Mouse (Mus musculus) neural tube, embryonic 12.5 days (tissue): ENCODE results near the gene Gm10521. TPM values are rescaled to one million over a fixed set of nuclear protein-coding genes. Genes with fewer than 3 reads are reported as not detected.
"Not testable (repeated sequence)": the region's sequence is repeated elsewhere in the genome, so short reads cannot be mapped to it uniquely, and the experiment has no call there.

Source experiments
- ATAC-seq: fragments of 200-750 bp; cut with Nextera tagmentation; 2 replicates; pipeline ENCODE4 v1.8.0; 2017; ENCODE audit warnings: low read depth, mild to moderate bottlenecking, moderate TSS enrichment, moderate library complexity; ENCODE audit not compliant: low FRiP score
- H3K27ac ChIP-seq: fragments of 300-500 bp; sonication (generic); 2 replicates; pipeline ENCODE4 v1.5.1; 2016
- H3K27me3 ChIP-seq: fragments of 300-500 bp; sonication (generic); replicated peaks from 2 replicates; pipeline ENCODE4 v1.6.1; 2016; ENCODE audit warnings: mild to moderate bottlenecking
- H3K36me3 ChIP-seq: fragments of 300-500 bp; sonication (generic); 2 replicates; pipeline ENCODE4 v1.6.1; 2016; ENCODE audit warnings: mild to moderate bottlenecking
- H3K4me1 ChIP-seq: fragments of 300-500 bp; sonication (generic); 2 replicates; pipeline ENCODE4 v1.6.1; 2016
- H3K4me2 ChIP-seq: fragments of 300-500 bp; sonication (generic); replicated peaks from 2 replicates; pipeline ENCODE4 v1.6.1; 2016; ENCODE audit warnings: mild to moderate bottlenecking
- H3K4me3 ChIP-seq: fragments of 300-500 bp; sonication (generic); 2 replicates; pipeline ENCODE4 v1.5.1; 2016
- H3K9ac ChIP-seq: fragments of 300-500 bp; sonication (generic); 2 replicates; pipeline ENCODE4 v1.6.1; 2016; ENCODE audit warnings: mild to moderate bottlenecking
- H3K9me3 ChIP-seq: fragments of 300-500 bp; sonication (generic); 2 replicates; pipeline ENCODE4 v1.6.1; 2016; ENCODE audit warnings: mild to moderate bottlenecking
- WGBS: fragments of 180-500 bp; shearing (Covaris S2); methylation state at CpG from one replicate; pipeline ENCODE4 v1.1.7; 2016; 5-methylcytosine and 5-hydroxymethylcytosine counted together
- polyA plus RNA-seq: library from polyadenylated mRNA; unstranded; fragments of >200 nt; fragmentation: Nextera tagmentation; extraction: Ambion mirVana; gene quantifications from 2 replicates; pipeline ENCODE4 v1.2.1, GENCODE M21; 2016

The Gm10521 gene
- not detected in 2 replicates for polyA plus RNA-seq

DNA sequence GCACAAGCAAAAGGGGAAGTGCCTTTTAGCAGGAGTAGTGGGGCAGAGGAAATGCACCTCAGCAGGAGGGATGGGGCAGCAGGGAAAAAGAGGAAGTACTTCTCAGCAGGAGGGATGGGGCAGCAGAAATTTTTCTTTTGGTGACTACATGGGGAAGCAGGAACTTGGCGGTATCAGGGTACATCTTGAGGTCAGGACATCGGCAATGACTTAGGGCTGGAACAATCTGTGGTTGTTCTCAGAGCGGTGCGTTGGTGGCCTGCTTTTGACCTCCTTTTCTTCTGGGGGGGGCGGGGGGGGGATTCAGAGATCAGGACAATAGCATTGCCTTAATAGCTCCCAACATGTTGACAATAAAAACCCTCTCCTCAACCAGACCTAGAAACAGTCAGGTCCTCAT is at the start of gene Gm10521:
Gene Gm10521, plus strand, starts transcription at position 301 of the 400 bp plus-strand sequence.
- not testable (repeated sequence) for H3K4me2 ChIP-seq, H3K4me3 ChIP-seq, H3K9me3 ChIP-seq, ATAC-seq, H3K36me3 ChIP-seq, H3K27me3 ChIP-seq, H3K9ac ChIP-seq, H3K27ac ChIP-seq, H3K4me1 ChIP-seq
- WGBS, result 61% methylated on average over 5 of the region's 5 CpGs

DNA sequence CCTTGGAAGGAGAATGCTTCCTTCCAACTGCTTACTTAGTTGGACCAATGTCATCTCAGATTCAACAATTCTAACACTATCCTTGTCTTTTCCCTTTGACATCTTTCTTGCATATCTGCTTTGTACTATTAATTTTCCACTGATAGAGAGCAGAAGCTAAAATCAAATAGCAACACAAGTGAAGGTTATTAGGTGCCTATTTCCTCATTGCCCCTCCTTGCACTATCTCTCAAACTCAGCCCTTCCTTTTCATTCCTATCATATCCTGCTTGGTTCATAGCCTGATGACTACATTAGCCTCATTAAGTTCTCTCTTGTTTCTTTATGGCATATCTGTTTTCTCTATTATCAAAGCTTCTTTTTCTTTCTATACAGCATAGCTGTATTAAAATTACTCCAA is 47.3 kb upstream of the Gm10521 start:
- Histone ChIP-seq H3K27ac (no peak overlapping the region), H3K9me3 (no peaks in the 10 kb centered on the region), H3K4me3 (no peak overlapping the region), H3K27me3 (no peaks in the 10 kb centered on the region), H3K4me2 (no peak overlapping the region), H3K36me3 (no peaks in the 10 kb centered on the region), H3K9ac (no peak overlapping the region), H3K4me1 (no peaks in the 10 kb centered on the region)
- ATAC-seq, result no peak

GRCm38 (mm10) chr1:171848757-171849156 is 46.7 kb upstream of the Gm10521 start:
- H3K36me3 ChIP-seq, result no peaks in the 10 kb centered on the region
- H3K4me3 ChIP-seq, result no peak overlapping the region
- H3K9ac ChIP-seq, result no peak overlapping the region
- no peak for ATAC-seq
- no peaks in the 10 kb centered on the region for H3K4me1 ChIP-seq
- H3K27ac ChIP-seq, result no peak overlapping the region
- 88% methylated on average over 4 of the region's 4 CpGs for WGBS
- no peak overlapping the region for H3K4me2 ChIP-seq
- H3K27me3 ChIP-seq, result no peaks in the 10 kb centered on the region
- no peaks in the 10 kb centered on the region for H3K9me3 ChIP-seq

DNA sequence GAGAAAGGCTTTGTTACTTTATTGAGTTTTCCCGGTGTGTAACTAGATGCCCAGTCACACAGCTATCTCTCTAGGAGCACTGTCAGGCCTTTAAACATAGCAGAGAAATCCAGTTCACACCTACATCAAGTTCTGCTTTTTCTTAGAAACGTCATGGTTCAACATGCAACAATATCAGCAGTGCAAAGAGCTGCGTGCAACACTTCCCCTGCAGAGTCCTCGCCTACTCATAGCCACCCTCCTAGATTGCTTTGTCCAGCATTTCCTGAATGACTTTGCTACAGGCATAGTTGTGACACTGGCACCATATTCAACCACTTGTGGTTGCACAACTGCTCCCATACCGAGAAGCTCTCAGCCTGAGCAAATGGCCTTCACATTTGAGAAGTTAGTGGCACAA is 46.0 kb upstream of the Gm10521 start:
- no peak for ATAC-seq
- H3K27me3 ChIP-seq, result no peaks in the 10 kb centered on the region
- WGBS, result 90% methylated on average over 5 of the region's 5 CpGs
- no peaks in the 10 kb centered on the region for H3K9me3 ChIP-seq
- H3K4me1 ChIP-seq, result no peaks in the 10 kb centered on the region
- H3K4me3 ChIP-seq, result no peak overlapping the region
- H3K4me2 ChIP-seq, result no peak overlapping the region
- H3K9ac ChIP-seq, result no peak overlapping the region
- no peaks in the 10 kb centered on the region for H3K36me3 ChIP-seq
- H3K27ac ChIP-seq, result no peak overlapping the region

DNA sequence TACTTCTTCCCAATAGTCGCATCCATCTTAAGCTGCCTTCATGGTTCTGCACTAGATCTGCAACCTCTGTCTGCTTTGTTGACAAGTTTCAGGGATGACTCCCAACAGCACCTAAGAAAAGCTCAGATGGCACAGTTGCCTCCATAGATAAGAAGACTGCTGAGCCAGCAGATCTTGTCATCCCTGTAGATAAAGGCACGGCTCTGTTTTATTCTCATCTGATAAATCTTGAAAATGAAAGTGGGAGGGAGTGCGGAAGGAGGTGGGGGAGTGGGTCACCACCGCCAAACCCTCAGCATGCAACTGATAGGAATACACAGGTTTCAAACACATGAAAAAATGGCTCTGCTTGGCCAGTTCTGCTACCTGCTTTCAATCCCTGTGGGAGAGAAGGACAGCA is 30.0 kb upstream of the Gm10521 start:
- no peak for ATAC-seq
- Histone ChIP-seq H3K27me3 (no peaks in the 10 kb centered on the region), H3K27ac (no peak overlapping the region), H3K36me3 (no peaks in the 10 kb centered on the region), H3K9me3 (no peaks in the 10 kb centered on the region), H3K4me1 (no peaks in the 10 kb centered on the region), H3K9ac (no peak overlapping the region), H3K4me2 (no peak overlapping the region), H3K4me3 (no peak overlapping the region)
- WGBS, result 89% methylated on average over 4 of the region's 4 CpGs

- Histone ChIP-seq H3K4me3 (no peak overlapping the region), H3K36me3 (no peaks in the 10 kb centered on the region), H3K27ac (no peak overlapping the region), H3K9ac (no peak overlapping the region), H3K27me3 (no peaks in the 10 kb centered on the region), H3K4me2 (no peak overlapping the region), H3K9me3 (no peaks in the 10 kb centered on the region), H3K4me1 (no peaks in the 10 kb centered on the region)
- WGBS, result 96% methylated on average over 1 of the region's 1 CpGs
- no peak for ATAC-seq
These were observed 8.5 kb upstream of the Gm10521 start for GRCm38 (mm10) chr1:171886989-171887388.

GRCm38 (mm10) chr1:171904011-171904410 is 8.5 kb downstream of the Gm10521 start:
- WGBS, result 73% methylated on average over 1 of the region's 1 CpGs

DNA sequence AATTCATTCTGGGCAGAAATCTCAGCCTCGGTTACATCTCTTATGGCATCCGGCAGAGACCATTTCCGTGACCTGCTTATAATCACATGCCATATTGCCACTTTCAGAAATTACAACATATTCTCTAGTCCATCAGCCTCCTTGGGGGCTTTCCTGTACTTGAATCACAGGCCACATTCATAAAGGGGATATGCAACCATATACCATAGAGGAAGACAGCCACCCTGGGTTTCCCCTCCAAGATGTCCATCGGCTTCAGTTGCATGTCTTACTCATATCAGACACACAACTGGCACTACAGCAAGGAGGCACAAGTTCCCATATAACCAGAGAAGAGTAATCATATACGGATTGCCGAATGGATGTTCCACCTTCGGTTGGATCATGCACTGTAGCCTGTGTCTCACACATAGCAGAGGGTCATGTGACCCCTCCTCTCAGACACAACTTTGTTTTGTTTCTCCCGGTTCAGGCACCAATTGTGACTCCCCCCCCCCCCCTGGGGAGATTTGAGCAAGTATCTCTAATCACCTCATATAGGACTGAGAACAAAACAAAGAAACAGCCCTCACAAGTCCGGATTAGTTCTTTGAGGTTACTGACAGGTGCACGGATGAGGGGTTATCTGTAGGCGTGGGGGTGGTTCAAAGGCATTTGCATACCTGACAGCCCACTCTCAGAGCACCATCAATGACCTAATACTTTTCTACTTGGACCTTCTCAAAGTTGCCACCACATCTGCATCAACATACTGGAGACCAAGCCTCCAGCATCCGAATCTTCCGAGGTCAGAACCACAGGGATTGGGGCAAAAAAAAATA is 20.4 kb downstream of the Gm10521 start:
- no peaks in the 10 kb centered on the region for H3K9me3 ChIP-seq
- no peaks in the 10 kb centered on the region for H3K4me1 ChIP-seq
- H3K27me3 ChIP-seq, result no peaks in the 10 kb centered on the region
- no peak overlapping the region for H3K27ac ChIP-seq
- no peaks in the 10 kb centered on the region for H3K36me3 ChIP-seq
- H3K4me2 ChIP-seq, result no peak overlapping the region
- WGBS, result 85% methylated on average over 13 of the region's 13 CpGs
- ATAC-seq, result no peak
- no peak overlapping the region for H3K4me3 ChIP-seq
- no peak overlapping the region for H3K9ac ChIP-seq

More at GRCm38 (mm10) chr1:171904011-171904410, 8.5 kb downstream of the Gm10521 start:
- H3K27me3 ChIP-seq, result no peaks in the 10 kb centered on the region
- H3K4me3 ChIP-seq, result no peak overlapping the region
- no peak overlapping the region for H3K27ac ChIP-seq
- H3K9me3 ChIP-seq, result peaks cover under 1% of the 10 kb centered on the region; the same call in 1 of the 2 replicates
- no peaks in the 10 kb centered on the region for H3K4me1 ChIP-seq
- no peak overlapping the region for H3K9ac ChIP-seq
- H3K4me2 ChIP-seq, result no peak overlapping the region
- H3K36me3 ChIP-seq, result no peaks in the 10 kb centered on the region
- ATAC-seq, result no peak

DNA sequence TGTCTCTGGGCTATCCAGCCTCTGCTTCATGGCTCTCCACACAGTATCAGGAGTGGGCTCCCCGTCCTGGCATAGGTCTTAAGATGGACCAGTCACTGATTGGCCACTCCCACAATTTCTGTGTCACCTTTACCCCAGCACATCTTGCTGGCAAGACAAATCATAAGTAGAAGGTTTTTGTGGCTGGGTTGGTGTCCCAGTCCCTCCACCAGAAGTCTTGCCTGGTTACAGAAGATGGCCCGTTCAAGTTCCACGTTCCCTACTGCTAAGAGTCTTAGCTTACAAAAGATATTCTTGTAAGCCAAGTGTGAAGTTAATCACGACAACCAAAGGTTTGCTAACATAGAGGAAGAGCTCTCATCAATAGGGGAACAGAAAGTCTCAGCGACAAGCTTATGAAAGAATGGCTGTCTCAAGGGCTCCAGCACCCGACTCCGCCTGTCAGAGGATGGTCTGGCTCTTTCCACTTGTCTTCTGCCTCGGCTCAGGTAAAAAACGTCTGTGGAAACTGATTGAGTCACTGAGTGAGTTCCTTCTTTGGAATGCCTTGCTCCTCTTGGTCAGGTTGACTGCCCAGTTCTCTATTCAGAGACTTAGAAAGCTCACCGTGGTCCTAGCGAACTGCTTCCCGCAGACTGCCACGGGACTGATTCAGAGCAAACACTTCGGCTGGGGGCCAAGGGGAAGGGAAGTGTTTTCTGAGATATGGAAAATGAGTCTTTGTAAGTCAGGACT is 22.0 kb downstream of the Gm10521 start, which contains the start of gene Slamf6:
Gene Slamf6, plus strand, starts transcription at position 211 of the 735 bp plus-strand sequence.
- Histone ChIP-seq H3K4me2 (no peak within 1 kb of the TSS), H3K27ac (no peak within 1 kb of the TSS), H3K36me3 (no peaks in the 10 kb centered on the region), H3K9ac (no peak within 1 kb of the TSS), H3K4me1 (no peaks in the 10 kb centered on the region), H3K9me3 (no peaks in the 10 kb centered on the region), H3K27me3 (no peaks in the 10 kb centered on the region), H3K4me3 (no peak within 1 kb of the TSS)
- no peak for ATAC-seq
- 84% methylated on average over 14 of the region's 14 CpGs for whole genome bisulfite sequencing

DNA sequence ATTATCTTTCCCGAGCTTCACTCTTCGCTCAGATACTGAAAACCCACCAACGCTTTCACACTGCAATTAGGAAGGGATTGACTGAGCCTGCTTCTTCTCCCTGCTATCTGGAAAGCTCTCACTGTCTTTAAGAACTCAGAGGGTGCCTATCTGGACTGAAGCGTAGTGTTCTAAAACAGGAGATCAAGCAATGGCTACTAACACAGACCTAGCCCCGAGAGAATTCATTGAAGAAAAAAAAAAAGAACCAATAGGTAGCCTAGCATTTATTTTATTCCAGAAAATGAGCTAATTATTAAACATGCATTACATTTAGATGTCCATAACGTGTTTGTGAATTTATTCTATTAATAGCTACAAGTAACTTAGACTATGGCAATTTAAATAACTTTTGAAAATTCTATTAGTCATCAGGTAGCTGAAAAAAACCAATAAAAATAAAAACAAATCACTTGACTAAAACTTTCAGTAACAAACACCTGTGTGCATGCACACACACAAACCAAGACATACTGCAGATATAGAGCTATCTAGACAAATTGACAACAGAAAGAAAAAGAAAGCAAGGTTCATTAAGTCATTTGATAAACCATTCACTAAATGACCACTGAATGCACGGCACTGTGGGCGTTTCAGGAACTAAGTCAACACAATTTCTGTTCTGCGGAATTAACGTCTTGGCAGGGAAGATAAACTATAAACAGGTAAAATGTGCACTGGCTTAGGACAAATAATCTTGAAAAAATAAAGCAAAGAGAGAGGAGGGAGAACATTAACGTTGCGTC is 22.9 kb downstream of the Gm10521 start:
- 86% methylated on average over 12 of the region's 12 CpGs for WGBS
- H3K9me3 ChIP-seq, result no peaks in the 10 kb centered on the region
- H3K4me2 ChIP-seq, result no peak overlapping the region
- no peaks in the 10 kb centered on the region for H3K27me3 ChIP-seq
- no peaks in the 10 kb centered on the region for H3K36me3 ChIP-seq
- ATAC-seq, result no peak
- no peak overlapping the region for H3K4me3 ChIP-seq
- H3K4me1 ChIP-seq, result no peaks in the 10 kb centered on the region
- no peak overlapping the region for H3K9ac ChIP-seq
- no peak overlapping the region for H3K27ac ChIP-seq

GRCm38 (mm10) chr1:171919193-171919592 is 23.7 kb downstream of the Gm10521 start:
- Histone ChIP-seq H3K4me3 (no peak overlapping the region), H3K27ac (no peak overlapping the region), H3K4me1 (no peaks in the 10 kb centered on the region), H3K9me3 (no peaks in the 10 kb centered on the region), H3K27me3 (no peaks in the 10 kb centered on the region), H3K4me2 (no peak overlapping the region), H3K36me3 (no peaks in the 10 kb centered on the region), H3K9ac (no peak overlapping the region)
- no peak for ATAC-seq
- WGBS, result 92% methylated on average over 5 of the region's 5 CpGs

DNA sequence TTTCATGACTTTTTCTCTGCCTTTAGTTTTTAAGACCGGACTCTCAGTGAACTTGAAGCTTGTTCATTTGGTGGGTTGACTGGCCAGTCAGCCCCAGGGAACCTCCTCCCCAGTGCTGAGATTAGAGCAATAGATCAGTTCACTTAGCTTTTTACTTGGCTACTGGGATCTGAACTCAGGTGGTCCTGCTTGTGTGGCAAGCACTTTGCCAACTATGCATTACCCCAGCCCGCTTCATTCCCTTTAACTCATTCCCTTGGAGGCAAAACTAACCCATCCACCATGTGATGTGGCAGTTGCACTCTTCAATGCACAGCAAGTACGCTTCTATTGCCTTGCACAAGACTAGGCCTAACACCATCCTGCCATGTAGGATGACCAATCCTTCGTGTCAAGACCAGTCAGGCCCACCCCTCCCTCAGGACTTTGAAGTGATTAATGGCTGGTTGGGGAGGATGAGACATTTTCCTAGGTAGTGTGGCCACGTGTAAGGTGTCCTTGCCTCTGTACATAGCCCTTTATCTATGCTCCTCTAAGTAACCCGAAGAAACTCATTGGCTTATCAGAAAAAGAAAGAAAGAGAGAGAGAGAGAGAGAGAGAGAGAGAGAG is 24.5 kb downstream of the Gm10521 start:
- 80% methylated on average over 6 of the region's 6 CpGs for WGBS
- Histone ChIP-seq H3K4me1 (no peaks in the 10 kb centered on the region), H3K9ac (no peak overlapping the region), H3K4me3 (no peak overlapping the region), H3K4me2 (no peak overlapping the region), H3K27ac (no peak overlapping the region), H3K36me3 (no peaks in the 10 kb centered on the region), H3K27me3 (no peaks in the 10 kb centered on the region), H3K9me3 (no peaks in the 10 kb centered on the region)
- ATAC-seq, result no peak
